Mouse (Mus musculus): ENCODE measurements around the gene Sucnr1. TPM values are rescaled to one million over a fixed set of nuclear protein-coding genes. Genes with fewer than 3 reads are reported as not detected.

Sucnr1 gene
- total RNA-seq, 4 experiments from 2014 or later = 0.35 to 6.5 (median 1.6) TPM

DNA sequence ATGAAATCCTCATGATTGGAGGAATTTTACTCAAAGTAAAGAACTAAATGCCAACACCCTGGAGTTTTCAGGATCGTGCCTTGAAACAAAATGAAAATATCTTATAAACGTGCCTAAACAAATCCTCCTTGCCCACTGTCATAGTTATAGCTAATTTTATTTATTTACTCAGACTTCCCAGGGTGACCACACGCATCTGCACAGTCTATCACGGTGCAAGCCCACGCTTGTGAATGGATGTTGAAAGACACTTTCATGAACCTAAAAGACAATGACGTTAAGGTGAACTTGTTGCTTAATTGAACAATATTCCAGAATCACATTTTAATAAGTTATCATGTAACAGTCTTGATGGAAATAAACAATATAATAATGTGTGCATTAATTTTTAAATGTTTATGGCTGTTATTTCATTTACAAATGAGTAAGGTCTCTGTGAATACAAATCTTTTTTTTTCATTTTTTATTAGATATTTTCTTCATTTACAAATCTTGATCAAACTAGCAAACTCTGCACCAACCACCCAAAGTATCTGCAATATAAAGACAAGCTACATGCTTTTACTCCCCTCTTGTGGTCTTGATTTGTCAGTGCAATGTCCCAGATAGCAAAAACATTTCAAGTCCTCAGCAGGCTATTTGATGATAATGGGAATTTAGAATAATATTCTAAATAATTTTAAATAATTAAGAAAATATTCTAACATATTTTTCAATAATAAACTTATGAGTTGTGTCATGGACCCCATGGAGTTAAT is 30.4 kb downstream of the Sucnr1 start:
- DNase-seq = no peak

DNA sequence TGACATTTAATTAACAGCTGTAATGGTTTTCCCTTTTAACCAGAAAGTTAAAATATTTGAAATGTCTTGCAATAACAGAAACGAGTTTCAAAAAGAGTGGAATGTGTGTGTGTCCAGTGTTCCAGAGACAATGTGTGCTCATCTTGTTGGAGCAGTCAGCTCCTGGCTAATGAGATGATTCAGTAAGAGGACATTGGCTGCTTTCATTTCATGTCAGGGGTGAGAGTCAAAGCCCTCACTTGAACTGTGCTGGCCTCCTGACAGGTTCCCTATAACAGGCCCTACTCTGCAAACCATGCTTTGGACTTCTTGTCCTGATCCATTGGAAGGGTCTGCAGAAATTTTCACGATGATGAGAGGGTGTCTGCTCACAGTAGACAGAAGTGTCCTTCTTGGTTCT is 32.9 kb downstream of the Sucnr1 start:
- DNase-seq = no peak

DNA sequence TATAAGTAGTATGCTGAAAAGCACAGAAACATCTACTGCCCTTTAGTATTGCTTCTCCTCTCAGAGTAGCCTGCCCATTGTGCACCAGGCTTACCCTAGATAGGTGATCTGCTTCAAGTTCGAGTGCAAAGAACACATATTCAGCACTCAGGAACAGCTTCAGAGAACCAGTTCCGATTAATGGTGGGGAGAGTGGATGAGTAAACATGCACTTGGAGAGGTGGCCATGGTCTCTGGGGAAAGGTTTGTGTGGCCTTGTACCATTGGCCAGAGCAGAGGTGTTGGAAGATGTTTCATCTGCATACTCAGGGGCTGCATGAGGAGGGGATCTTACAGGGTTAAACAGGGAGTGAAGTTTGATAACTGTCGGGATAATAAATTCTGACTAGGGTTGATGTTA is 39.8 kb downstream of the Sucnr1 start:
- no peak for DNase-seq

DNA sequence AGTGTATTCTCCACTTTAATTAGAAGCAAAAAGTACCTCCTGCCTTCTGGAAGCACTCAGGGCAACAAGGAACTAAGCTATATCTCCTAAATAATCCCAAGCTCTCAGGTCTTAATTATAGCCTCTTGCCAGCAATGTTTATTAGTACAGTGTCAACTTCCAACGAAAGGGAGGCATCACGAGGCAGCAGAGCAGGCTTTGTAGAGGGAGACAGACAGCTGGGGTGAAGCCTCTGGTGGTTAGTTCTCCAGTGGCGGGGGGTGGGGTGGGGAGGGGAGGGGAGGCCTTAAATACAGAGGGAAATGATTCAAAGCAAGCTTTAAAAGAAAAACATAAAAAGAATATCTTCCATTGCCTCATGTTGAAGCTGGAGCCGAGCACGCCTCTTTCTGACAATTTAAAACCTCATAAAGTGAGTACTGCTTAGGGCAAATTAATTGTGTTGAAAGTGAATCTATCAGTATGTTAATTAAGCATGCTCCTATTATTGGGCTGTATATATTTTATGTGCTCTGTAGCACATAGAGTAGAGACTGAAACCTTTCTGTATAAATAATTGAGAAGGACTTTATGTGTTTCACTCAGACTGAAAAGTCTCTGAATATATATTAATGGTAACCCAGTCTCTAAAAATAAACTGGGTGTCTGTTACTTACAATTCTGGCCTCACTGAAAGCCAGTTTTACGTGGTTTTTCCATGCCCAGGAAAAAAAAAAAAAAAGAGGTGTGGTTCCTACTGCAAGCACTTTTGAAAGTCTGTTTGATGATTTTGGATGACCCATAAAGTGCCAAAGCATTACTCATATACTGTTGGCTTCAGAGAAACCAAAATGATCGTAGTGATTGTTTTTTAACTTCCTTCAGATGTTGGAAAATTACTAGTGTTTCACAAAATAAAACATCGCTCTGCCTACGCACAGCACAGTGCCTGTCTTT is 42.5 kb downstream of the Sucnr1 start:
- no peak for DNase-seq

DNA sequence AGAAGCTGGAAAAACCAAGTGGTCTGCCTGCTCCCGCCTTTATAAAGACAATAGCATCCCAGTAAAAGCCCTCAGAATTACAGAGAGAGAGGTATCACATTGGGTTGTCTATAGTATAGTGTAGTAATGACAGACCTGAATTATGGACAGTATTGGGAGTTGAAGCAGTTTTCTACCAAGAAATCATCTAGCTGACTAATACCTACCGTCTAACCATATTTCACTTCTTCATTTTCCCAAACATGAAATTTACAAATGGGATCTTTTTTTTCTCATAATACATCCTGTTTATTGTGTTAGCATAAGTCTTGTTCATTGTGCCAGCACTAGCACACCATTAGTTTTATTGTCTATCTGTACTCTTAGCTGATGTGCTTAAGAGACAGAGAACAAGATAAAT is 44.9 kb downstream of the Sucnr1 start:
- no peak for DNase-seq

DNA sequence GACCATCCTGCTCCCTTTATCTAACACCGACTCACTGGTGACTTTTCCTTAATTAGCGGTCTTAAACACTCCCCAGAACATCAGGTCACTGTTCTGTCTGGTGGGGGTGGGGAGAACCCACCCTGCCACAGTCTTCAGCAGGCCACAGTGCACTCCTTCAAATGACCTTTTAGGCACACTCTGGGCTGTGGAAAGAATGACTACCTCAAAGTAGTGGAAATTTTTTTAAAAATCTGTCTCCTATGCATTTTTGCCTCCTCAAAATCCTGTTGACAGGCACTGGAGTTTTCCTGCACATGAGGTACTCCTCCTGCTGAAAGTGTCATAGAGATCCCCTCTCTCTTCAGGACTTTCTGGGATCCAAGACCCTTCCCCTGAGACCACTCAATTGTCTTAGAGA is 46.6 kb downstream of the Sucnr1 start:
- DNase-seq = no peak

DNA sequence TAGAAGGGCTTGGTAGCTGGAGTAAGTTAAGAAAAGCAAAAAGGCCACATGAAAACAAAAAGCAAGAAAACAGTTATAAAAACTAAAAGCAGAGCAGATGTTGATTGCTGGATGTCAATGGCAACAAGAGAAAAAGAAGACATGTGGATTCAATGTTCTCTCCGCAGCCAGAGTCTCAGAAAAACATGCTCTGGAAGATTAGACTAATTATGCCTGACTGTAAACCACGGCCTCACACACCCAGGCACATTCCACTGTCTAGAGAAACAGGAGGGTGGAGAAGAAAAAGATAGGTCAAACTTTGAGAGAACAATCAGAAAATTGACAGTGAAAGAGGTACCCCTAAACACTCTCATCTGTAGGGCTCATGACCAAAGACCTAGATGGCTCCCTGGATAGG is 54.1 kb downstream of the Sucnr1 start:
- no peak for DNase-seq

Other genes starting within 250 kb of the Sucnr1 start
- gene Gm8298, start 220.8 kb upstream of the Sucnr1 start, total RNA-seq (2022) = not detected
- gene C130079G13Rik, start 156.7 kb upstream of the Sucnr1 start, total RNA-seq (2022) = not detected
- gene Aadacl2, start 75.1 kb upstream of the Sucnr1 start, total RNA-seq (2022) = not detected
- not detected for gene Aadac, start 56.2 kb upstream of the Sucnr1 start, total RNA-seq (2022)

Measured in adrenal gland, adult 8-10 months (tissue).